Mouse (Mus musculus) heart, embryonic 11.5 days (tissue): ENCODE measurements around the gene Fli1. TPM values are rescaled to one million over a fixed set of nuclear protein-coding genes. Genes with fewer than 3 reads are reported as not detected.

ENCODE experiments used
- ATAC-seq: fragments of 200-750 bp; cut with Nextera tagmentation; replicated peaks from 2 replicates; pipeline ENCODE4 v1.8.0; 2017; ENCODE audit warnings: moderate library complexity; ENCODE audit not compliant: insufficient number of reproducible peaks, low FRiP score, low TSS enrichment
- H3K27ac ChIP-seq: fragments of 300-500 bp; sonication (generic); 2 replicates; pipeline ENCODE4 v1.5.1; 2014; ENCODE audit warnings: mild to moderate bottlenecking, low read depth, low read length
- H3K27me3 ChIP-seq: fragments of 300-500 bp; sonication (generic); 2 replicates; pipeline ENCODE4 v1.6.1; 2014; ENCODE audit warnings: mild to moderate bottlenecking, low read length, mixed read lengths; ENCODE audit not compliant: control insufficient read depth, insufficient read depth
- H3K36me3 ChIP-seq: fragments of 300-500 bp; sonication (generic); 2 replicates; pipeline ENCODE4 v1.6.1; 2014; ENCODE audit warnings: mild to moderate bottlenecking, low read length, moderate library complexity, mixed read lengths; ENCODE audit not compliant: control insufficient read depth, insufficient read depth
- H3K4me1 ChIP-seq: fragments of 300-500 bp; sonication (generic); 2 replicates; pipeline ENCODE4 v1.6.1; 2014; ENCODE audit warnings: low read length; ENCODE audit not compliant: control insufficient read depth, insufficient read depth
- H3K4me2 ChIP-seq: fragments of 300-500 bp; sonication (generic); 2 replicates; pipeline ENCODE4 v1.6.1; 2014; ENCODE audit warnings: mild to moderate bottlenecking, moderate library complexity
- H3K4me3 ChIP-seq: fragments of 300-500 bp; sonication (generic); 2 replicates; pipeline ENCODE4 v1.5.1; 2014; ENCODE audit warnings: low read depth, low read length
- H3K9ac ChIP-seq: fragments of 300-500 bp; sonication (generic); 2 replicates; pipeline ENCODE4 v1.6.1; 2014; ENCODE audit warnings: mild to moderate bottlenecking, low read depth, low read length, moderate library complexity
- H3K9me3 ChIP-seq: fragments of 300-500 bp; sonication (generic); replicated peaks from 2 replicates; pipeline ENCODE4 v1.6.1; 2016; ENCODE audit warnings: low read length; ENCODE audit not compliant: control insufficient read depth
- WGBS: fragments of 180-500 bp; shearing (Covaris S2); extraction: QIAGEN DNeasy Blood & Tissue Kit; methylation state at CpG from one replicate; pipeline ENCODE4 v1.1.7; 2014; ENCODE audit not compliant: insufficient replicate concordance; 5-methylcytosine and 5-hydroxymethylcytosine counted together
- polyA plus RNA-seq: library from polyadenylated mRNA; unstranded; fragments of >200 nt; fragmentation: Nextera tagmentation; extraction: Ambion mirVana; gene quantifications from 2 replicates; pipeline ENCODE4 v1.2.1, GENCODE M21; 2014

Fli1 gene
- polyA plus RNA-seq, 1 experiment from 2014 or later, result 17.1 TPM

GRCm38 (mm10) chr9:32434241-32435213, 108.1 kb downstream of the Fli1 start:
- H3K27me3 ChIP-seq, result no peaks in the 10 kb centered on the region
- no peak overlapping the region for H3K4me3 ChIP-seq
- H3K36me3 ChIP-seq, result no peaks in the 10 kb centered on the region
- ATAC-seq, result no peak
- H3K27ac ChIP-seq, result no peak overlapping the region
- H3K9me3 ChIP-seq, result no peaks in the 10 kb centered on the region
- no peak overlapping the region for H3K4me2 ChIP-seq
- WGBS, result 66% methylated on average over 19 of the region's 19 CpGs
- H3K9ac ChIP-seq, result no peak overlapping the region
- no peaks in the 10 kb centered on the region for H3K4me1 ChIP-seq

GRCm38 (mm10) chr9:32431061-32431460, 111.6 kb downstream of the Fli1 start:
- H3K36me3 ChIP-seq, result no peaks in the 10 kb centered on the region; the same call in none of the 2 replicates
- H3K9ac ChIP-seq, result no peak overlapping the region
- H3K9me3 ChIP-seq, result no peaks in the 10 kb centered on the region
- no peaks in the 10 kb centered on the region for H3K27me3 ChIP-seq
- no peak for ATAC-seq
- H3K4me2 ChIP-seq, result no peak overlapping the region
- H3K4me1 ChIP-seq, result no peaks in the 10 kb centered on the region
- no peak overlapping the region for H3K4me3 ChIP-seq
- no peak overlapping the region for H3K27ac ChIP-seq
- WGBS, result 76% methylated on average over 3 of the region's 3 CpGs

GRCm38 (mm10) chr9:32425321-32425720, 117.3 kb downstream of the Fli1 start:
- no peaks in the 10 kb centered on the region for H3K4me1 ChIP-seq
- ATAC-seq, result no peak
- no peak overlapping the region for H3K4me2 ChIP-seq
- WGBS, result 79% methylated on average over 7 of the region's 7 CpGs
- no peak overlapping the region for H3K4me3 ChIP-seq
- H3K27me3 ChIP-seq, result no peaks in the 10 kb centered on the region
- H3K9ac ChIP-seq, result no peak overlapping the region
- no peaks in the 10 kb centered on the region for H3K9me3 ChIP-seq
- H3K27ac ChIP-seq, result no peak overlapping the region
- no peaks in the 10 kb centered on the region; the same call in none of the 2 replicates for H3K36me3 ChIP-seq

- no peaks in the 10 kb centered on the region for H3K4me1 ChIP-seq
Measured at GRCm38 (mm10) chr9:32420711-32421110, 122.0 kb downstream of the Fli1 start.

GRCm38 (mm10) chr9:32417466-32418116, 125.1 kb downstream of the Fli1 start:
- no peak for ATAC-seq
- no peaks in the 10 kb centered on the region for H3K9me3 ChIP-seq
- WGBS, result 47% methylated on average over 8 of the region's 8 CpGs
- H3K4me1 ChIP-seq, result no peaks in the 10 kb centered on the region
- no peaks in the 10 kb centered on the region for H3K36me3 ChIP-seq
- no peak overlapping the region for H3K27ac ChIP-seq
- H3K9ac ChIP-seq, result no peak overlapping the region
- H3K4me2 ChIP-seq, result peak overlapping the region; percentile 4
- no peak overlapping the region for H3K4me3 ChIP-seq
- H3K27me3 ChIP-seq, result no peaks in the 10 kb centered on the region

More at GRCm38 (mm10) chr9:32420711-32421110, 122.0 kb downstream of the Fli1 start:
- ATAC-seq, result no peak
- Histone ChIP-seq H3K4me2 (no peak overlapping the region), H3K27me3 (no peaks in the 10 kb centered on the region), H3K9ac (no peak overlapping the region), H3K4me3 (no peak overlapping the region), H3K36me3 (no peaks in the 10 kb centered on the region), H3K9me3 (no peaks in the 10 kb centered on the region), H3K27ac (no peak overlapping the region)

GRCm38 (mm10) chr9:32415952-32416351, 126.7 kb downstream of the Fli1 start:
- Histone ChIP-seq H3K27me3 (no peaks in the 10 kb centered on the region), H3K4me3 (no peak overlapping the region), H3K36me3 (no peaks in the 10 kb centered on the region), H3K4me2 (no peak overlapping the region), H3K9me3 (no peaks in the 10 kb centered on the region), H3K9ac (no peak overlapping the region), H3K27ac (no peak overlapping the region), H3K4me1 (no peaks in the 10 kb centered on the region)
- no peak for ATAC-seq
- 88% methylated on average over 3 of the region's 3 CpGs for WGBS

GRCm38 (mm10) chr9:32414956-32415355, 127.7 kb downstream of the Fli1 start:
- no peaks in the 10 kb centered on the region for H3K9me3 ChIP-seq
- WGBS, result 60% methylated on average over 1 of the region's 1 CpGs
- H3K4me3 ChIP-seq, result no peak overlapping the region
- H3K27ac ChIP-seq, result no peak overlapping the region
- no peak overlapping the region for H3K4me2 ChIP-seq
- H3K4me1 ChIP-seq, result no peaks in the 10 kb centered on the region
- no peak overlapping the region for H3K9ac ChIP-seq
- H3K27me3 ChIP-seq, result no peaks in the 10 kb centered on the region
- no peak for ATAC-seq
- H3K36me3 ChIP-seq, result no peaks in the 10 kb centered on the region

- peaks cover 5% of the 10 kb centered on the region; the same call in 1 of the 2 replicates for H3K27me3 ChIP-seq
- no peaks in the 10 kb centered on the region for H3K36me3 ChIP-seq
- no peak overlapping the region for H3K4me3 ChIP-seq
- no peak for ATAC-seq
- H3K4me2 ChIP-seq, result no peak overlapping the region
- H3K27ac ChIP-seq, result no peak overlapping the region
- peaks cover 5% of the 10 kb centered on the region for H3K4me1 ChIP-seq
- WGBS, result 57% methylated on average over 10 of the region's 10 CpGs
- H3K9me3 ChIP-seq, result no peaks in the 10 kb centered on the region
- no peak overlapping the region for H3K9ac ChIP-seq
Measured at GRCm38 (mm10) chr9:32412836-32413580, 129.7 kb downstream of the Fli1 start.
